Mouse (Mus musculus): ENCODE data around the gene Cped1.
"Not testable (repeated sequence)": the region's sequence is repeated elsewhere in the genome, so short reads cannot be mapped to it uniquely, and the experiment has no call there.

The Cped1 gene

DNA sequence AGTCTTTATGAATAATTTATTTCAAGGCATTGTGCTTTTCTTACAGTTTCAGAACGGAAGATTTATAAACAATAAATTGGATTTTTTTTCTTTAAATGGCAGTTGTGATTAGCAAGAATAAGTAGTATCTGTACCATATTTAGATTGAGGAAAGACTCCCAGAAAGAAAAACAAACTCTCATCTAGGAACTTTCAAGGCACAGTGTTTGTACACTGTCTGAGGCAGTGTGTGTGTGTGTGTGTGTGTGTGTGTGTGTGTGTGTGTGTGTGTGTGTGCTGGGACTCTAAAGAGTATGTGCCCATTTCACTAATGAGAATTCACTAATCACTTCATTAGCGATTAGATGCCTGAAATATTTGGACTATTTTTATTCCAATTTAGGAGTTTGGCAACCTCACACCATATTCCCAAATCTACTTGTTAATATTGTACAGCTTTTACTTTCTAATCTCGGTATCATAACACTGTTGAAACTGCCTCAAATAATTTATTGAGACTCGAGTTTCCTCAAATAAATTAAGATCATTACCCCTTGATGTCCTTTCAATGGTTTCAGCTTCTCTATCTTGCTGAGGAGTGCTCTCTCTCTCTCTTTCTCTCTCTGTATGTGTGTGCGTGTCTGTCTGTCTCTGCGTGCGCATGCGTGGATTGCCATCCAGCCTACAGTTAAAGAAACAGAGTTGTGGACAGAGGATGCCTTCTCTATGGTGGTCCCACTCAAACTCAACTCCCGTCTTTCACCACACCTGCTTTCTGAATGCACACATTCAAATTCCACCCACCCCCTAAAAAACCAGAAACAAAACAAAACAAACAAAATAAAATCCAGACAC lies 41.3 kb downstream of the Cped1 start:
- DNase-seq (ENCODE audit: low spot score) = no peak

DNA sequence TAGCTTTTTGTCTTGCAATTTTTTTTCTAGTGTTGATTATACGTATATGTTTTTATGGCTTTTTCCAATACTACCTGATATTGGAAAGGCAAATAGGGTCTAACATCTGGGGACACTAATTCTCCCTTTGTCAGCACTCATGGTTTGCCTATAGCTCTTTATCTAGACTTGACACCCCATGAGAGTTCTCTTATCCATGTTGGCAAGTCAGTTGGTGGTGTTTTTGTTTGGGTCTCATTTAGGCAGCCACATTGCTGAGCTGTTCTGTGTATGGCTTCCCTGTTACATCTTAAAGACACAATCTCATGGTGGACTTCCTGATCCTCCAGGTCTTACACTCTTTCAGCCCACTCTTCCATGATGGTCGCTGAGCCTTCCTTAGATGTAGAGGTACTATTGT lies 42.1 kb downstream of the Cped1 start:
- no peak for DNase-seq (ENCODE audit: low spot score)

DNA sequence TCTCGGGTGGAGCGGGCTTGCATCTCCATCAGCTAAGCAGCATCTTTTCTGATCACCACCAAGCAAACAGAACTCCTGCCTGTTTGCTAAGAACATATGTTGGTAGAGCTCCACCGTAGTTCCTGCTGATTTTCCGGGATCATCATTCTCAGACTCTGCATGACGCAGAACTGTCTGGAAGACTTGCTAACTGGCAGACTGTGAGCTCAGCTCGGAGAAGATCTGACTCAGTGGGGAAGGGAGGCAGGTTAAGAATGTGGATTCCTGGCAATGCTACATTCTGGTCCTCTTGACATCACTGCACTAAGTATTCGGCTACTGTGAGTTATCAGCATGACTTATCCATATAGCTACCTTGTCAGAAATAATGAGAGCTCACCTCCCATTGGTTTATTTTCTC lies 44.7 kb downstream of the Cped1 start:
- DNase-seq (ENCODE audit: low spot score) = no peak

DNA sequence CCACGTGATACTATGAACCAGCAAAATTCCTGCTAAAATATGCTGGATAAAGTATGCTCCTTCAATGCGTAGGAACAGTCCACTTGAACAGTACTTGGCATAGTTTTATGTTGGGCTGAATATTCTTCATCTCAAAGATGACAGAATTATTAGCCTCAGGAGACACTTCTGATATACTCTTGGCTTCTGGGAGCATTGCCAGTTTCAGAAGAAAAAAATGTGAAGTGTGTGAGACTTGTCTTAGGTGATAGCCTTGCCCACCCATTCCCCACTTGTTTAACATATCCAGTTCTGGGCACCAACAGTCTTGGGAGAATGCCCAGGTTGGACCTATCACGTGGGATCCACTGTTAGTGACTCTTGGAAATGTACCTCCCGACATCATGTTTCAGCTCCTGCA lies 47.5 kb downstream of the Cped1 start:
- DNase-seq (ENCODE audit: low spot score) = no peak

DNA sequence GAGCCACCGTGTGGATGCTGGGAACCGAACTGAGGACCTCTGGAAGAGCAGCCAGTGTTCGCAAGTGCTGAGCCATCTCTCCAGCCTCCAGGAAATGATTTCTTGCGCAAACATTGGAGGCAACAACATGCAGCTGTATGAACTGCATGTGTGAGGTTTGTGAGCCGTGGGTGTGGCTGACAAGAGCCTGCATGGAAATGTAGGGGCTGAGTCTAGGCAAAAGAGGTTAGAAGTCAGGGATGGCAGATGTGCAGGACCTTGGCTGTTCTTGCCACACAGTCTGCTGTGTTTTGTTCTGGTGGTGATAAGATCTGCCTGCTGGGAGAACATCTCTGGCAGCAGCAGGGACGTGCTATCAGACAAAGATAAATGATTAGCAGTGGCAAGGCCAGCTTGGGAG lies 49.7 kb downstream of the Cped1 start:
- DNase-seq (ENCODE audit: low spot score) = no peak

DNA sequence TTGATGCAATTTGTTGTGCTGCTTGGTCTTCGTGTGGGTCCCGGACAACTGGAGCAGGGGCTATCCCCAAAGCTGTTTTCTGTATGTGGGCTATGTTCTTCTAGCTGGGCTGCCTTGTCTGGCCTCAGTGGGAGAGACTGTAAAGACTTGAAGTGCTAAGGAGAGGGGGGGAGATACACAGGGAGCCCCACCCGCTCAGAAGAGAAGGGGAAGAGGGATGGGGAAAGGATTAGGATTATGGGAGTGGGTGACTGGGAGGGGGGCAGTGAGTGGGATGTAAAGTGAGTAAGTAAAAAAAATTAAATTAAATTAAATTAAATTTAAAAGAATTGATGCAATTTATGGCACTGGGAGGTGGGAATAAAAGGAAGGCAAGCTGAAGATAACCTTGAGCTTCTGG lies 50.2 kb downstream of the Cped1 start:
- DNase-seq (ENCODE audit: low spot score) = no peak

DNA sequence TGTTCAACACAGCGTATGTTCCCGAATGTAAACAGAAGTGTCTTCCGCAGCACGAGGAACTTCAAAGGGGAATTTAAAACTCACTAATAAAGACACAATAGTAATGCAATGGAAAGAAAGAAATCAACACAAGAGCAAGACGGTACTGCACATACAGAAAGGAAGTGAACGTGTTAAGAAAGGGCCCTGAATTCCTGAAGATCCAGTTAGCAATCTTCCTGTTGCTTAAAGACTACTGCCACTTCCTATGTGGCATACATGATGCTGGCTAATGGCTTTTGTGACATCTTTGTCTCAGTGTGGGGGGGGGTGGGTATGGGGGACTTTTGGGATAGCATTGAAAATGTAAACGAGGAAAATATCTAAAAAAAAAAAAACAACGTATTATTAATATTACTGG lies 50.7 kb downstream of the Cped1 start:
- no peak for DNase-seq (ENCODE audit: low spot score)

DNA sequence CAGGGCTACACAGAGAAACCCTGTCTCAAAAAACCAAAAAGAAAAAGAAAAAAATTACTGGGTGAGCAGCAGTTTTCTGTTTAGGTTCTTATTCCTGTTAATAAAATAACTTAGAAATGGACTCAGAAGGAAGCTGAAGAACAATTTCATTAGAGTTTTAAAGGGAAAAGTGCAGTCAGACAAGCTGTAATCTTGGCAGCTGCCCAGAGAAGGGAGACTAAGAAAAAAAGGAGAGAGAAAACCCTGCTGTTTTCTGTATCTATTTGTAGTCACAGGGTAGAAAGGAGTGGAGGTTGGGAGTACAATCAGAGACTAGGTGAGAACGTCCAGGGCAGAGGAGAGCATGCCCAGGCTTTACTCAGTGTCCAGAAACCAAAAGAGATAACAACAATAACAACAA lies 51.2 kb downstream of the Cped1 start:
- no peak for DNase-seq (ENCODE audit: low spot score)

DNA sequence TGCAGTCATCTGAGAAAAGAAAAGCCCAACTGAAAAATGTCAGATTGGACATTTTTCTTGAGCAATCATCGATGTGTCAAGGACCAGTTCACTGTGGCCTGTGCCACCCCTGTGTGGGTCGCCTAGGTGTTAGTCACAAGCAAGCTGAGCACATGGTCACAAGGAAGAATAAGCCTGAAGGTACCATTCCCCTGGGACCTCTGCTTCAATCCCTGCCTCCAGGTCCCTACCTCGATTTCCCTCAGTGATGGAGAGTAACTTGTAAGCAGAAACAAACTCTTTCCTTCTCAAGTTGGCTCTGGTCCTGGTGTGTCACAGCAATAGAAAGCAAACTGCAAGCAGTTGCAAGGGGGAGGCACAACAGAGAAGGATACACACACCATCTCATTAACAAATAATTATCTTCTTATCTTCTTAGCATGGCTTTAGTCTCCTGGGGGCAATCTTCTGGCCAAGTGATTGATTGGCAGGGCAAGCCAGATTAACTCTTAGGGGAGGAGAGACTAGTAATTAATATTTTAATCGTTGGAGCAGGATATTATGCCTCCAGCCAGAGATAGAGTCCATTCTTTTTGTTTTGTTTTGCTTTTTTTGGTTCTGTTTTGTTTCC lies 51.8 kb downstream of the Cped1 start:
- no peak for DNase-seq (ENCODE audit: low spot score)

DNA sequence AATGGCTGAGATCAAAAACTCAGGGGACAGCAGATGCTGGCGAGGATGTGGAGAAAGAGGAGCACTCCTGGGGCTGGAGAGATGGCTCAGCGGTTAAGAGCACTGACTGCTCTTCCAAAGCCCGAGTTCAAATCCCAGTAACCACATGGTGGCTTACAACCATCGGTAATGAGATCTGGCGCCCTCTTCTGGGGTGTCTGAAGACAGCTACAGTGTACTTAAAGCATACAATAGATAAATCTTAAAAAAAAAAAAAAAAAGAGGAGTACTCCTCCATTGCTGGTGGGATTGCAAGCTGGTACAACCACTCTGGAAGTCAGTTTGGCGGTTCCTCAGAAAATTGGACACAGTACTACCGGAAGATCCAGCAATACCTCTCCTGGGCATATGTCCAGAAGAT lies 54.0 kb downstream of the Cped1 start:
- DNase-seq (ENCODE audit: low spot score) = not testable (repeated sequence)

DNA sequence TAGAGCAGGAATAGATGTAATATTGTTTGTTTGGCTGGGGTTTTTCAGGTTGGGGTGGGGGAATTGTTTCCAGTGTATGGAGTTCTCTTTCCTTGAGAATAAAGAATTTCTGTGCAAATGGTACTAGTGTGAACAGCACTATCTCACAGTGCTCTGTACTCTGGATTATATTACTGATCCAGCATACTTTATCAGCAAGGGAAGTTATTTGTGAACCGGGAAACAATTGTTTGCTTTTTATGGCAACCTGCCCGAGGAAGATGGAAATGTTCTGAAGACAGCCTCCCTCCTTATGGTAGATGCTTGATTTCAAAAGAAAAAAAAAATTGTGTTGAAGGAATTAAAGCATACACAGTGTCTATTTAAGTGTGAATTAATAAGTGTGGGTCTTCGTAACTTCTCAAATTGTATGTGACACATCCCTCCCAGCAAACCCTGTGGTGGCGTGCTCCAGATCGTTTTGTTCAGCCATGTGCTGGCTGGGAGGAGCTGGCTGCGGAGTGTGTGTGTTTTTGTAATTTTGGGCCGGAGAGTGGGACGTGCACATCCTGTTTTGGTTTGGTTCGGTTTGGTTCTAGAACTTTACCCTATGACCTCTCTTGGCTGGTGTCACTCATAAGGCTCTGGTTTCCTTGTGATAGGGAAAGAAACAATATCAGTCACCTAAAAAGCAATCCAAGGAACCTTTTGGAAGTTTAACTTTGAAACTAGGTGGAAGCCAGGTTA lies 59.3 kb downstream of the Cped1 start:
- no peak for DNase-seq (ENCODE audit: low spot score)

DNA sequence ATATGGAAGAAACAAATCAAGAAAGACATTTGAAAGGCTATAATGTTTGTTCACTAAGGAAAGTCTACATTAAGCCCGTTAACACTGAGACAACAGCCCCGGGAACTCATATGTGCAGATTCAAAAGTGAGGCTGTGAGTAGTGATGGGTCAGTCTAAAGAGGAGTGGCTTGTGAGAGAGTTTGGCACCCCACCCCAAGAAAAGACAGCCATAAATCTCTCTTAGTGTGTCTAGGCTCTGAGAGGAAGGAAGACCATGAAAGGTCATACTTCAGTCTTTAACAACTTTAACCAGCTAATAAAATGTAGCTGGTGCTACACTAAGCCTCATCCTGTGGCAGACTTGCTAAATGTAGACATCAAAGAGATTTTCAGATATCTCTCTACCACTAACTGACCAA lies 61.4 kb downstream of the Cped1 start:
- DNase-seq (ENCODE audit: low spot score) = no peak

DNA sequence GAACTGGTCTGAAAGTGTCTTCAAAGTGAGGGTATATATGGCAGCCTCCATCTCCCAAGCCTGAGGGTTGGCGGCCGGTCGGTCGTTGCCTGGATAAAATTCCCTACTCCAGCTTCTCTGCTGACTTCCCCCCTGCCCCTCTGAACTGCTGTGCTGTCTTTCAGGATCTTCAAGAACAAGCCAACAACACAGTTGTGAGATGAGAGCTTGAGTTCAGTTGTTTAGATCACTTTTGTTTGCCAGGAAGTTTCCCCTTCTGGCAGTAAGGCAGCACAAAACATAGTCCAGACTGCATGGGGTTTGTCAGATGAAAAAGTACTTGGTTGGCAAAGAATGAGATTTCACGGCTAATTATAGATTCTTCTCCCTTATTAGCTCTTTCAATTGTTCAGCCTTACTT lies 63.4 kb downstream of the Cped1 start:
- DNase-seq (ENCODE audit: low spot score) = no peak

DNA sequence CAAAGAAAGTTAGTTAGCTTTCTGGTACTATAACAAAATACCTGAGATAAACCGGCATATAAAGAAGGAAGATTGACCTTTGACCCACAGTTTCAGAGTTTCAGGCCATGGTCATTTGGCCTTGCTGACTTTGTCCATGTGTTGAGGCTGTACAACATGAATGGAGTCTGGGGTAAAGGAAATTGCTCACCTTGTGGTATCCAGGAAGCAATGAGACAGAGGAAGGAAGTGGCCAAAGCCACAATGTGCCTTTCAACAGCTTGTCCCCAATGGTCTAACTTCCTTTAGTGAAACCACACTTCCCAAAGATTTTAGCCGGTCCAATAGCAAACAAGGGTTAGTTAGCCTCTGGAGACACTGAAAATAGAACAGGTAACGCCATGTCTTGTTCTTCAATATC lies 65.8 kb downstream of the Cped1 start:
- no peak for DNase-seq (ENCODE audit: low spot score)

DNA sequence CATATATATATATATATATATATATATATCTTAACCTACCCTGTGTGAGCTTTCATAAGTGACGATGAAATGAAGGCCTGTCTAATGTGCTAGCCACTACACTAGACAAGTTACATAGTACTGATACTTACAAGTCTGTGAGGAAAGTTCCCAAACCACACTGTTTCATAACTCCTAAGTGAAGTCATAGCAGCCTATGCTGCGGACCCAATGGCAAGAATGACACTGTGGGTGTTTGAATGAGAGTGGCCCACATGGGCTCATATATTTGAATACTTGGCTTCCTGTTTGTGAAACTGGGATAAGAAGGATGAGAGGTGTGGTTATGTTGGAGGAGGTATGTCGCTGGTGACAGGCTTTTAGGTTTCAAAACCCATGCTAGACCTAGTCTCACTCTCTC lies 67.3 kb downstream of the Cped1 start:
- no peak for DNase-seq (ENCODE audit: low spot score)

DNA sequence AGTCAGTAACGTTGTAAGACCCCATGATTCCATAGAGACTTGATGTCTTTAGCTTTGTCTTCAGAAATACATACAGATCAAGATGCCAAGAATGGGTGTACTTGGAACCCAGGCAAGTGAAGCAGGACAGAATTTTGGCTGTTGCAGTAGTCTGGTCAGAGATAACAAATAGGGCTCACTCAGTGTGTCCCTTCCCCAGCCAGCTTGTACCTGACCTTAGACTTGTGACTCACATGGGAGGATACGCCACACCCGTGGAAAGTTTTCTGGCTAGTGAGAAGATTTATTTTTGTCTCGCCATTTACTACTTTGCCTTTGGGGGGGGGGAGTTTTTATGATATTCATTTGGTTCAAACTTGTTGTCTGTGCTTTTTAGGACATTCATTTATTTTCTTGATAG lies 78.6 kb downstream of the Cped1 start:
- no peak for DNase-seq (ENCODE audit: low spot score)

DNA sequence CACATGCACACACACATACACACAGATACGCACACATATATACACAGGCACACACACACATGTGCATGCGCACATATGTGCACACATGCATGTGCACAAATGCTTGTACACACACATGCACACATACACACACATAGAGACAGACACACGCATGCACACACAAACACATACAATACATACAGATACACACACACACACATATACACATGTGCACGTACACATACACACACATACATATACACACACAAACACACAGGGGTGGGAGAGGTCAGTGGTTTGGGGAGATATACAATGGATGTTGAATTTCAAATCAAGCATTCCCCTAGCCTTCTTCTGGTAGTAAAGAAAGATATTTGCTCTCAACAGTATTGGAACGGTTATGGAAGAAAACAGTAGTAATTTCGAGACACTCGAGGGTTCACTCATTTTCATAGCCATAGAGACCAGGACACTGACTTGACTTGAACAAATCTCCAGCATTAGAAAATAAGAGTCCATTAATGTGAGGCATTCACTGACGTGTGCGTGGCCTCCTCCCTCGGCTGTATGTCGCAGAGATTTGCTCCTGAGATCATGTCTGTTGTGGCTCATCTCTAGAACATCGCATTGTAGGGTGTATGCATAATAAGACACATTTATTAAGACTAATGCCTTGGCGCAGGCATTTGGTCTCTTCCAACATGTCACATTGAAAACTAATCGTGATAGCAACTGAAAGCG lies 85.0 kb downstream of the Cped1 start:
- DNase-seq (ENCODE audit: low spot score) = no peak

DNA sequence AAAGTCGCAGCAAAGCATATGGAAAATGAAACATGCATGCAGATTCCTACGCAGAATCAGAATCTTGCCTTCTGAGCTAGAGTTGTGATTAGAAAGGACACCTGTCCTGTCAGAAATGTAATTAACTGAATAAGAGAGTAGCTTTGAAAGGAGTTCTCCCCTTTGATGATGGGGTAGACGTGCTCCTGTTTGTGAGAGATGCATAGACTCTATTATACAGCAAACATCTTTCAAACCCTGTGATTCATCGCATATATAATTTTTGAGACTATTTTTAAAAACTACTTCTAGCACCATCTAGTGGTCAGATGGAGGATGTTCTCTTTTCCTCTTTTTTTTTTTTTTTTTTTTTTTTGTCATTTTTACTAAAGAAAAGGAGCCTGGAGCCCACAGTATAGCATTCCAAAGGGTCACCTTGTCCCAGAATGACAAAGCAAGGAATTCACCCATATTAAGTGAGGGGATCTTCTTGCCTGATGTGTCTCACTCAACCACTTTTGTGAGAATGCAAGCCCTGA lies 85.7 kb downstream of the Cped1 start:
- no peak for DNase-seq (ENCODE audit: low spot score)

DNA sequence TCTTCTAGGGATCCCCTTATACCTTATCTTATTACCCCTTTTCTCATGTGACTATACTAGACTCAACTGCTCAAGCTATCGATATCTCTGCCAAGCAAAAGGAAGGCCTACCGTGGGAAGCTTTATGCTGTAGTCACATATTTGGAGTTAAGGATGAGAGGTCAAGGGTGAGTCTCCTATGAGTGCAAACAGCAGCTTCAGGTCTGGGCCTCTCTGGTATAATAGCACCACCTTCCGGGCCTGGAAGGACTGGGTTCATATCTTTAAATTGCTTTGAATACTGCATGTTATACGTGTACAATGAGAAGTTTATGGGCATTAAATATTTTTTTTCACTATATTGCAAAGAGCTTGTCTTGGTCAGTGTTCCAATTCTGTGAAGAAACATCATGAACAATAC lies 87.0 kb downstream of the Cped1 start:
- DNase-seq (ENCODE audit: low spot score) = no peak

DNA sequence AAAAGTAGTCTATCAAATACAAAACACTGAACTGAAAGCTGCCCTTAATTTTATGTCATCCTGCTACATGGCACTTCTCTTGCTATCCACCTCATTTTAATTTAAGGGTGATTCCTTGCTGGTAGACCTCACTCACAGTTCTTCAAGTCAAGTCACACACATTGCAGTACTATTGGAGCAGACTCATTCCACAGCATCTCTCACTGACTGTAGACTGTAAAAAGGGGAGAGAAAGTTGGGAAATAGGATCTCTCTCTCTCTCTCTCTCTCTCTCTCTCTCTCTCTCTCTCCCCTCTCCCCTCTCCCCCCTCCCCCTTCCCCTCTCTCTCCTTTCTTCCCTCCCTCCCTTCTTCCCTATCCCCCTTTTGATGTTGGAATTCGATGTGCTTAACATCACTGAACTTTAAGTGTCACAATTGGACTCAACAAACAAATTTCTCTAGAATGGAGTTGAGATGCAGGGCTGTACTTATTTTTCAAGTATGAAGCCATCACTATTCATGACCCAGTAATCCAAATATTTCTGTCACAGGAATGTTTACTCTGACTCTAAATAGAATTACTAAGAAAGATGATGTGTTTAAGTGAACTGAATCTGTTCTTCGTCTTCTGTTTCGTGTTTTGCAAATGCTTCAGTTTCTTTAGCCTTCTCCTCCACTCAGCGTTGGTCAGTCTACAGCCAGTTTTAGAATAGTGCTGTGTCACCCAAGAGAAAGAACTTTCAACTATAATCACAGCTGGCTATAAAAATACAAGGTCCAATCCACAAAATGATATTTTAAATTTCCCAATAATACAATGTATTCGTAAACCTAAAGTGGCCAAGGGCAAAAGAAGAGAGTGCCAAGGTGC lies 88.7 kb downstream of the Cped1 start:
- no peak for DNase-seq (ENCODE audit: low spot score)

DNA sequence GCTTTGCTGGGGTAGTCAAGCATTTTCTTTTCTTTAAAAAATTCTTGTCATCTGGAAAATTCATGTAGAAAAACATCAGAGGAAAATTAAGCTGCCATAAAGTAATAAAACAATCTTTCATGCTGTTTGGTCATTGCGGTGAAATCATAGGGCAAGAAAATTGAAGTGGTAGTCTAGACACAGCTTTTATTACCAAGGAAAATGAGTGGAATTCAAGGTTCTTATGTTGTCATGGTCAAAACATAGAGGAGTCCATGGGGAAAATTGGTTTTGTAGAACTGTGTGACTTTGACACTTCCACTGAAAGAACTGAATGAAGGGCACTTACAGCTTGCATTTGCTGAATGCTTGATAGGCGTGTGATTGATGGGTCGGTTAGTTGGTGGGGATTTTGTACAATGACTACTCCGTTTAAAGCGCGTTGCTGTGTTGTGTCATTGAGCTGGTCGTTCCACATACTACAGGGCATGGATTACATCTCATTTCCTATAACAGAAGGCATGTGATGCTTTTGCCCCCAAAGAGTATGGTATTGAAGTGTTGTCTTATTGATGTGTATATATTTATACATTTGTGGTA lies 93.1 kb downstream of the Cped1 start:
- no peak for DNase-seq (ENCODE audit: low spot score)

All from ovary, postnatal 14 days (tissue).